Mouse (Mus musculus) brown adipose tissue, adult 24 weeks (tissue): ENCODE data around the gene Ipmk. TPM values are rescaled to one million over a fixed set of nuclear protein-coding genes. Genes with fewer than 3 reads are reported as not detected.
A peak's percentile ranks its signal among the peaks of the same experiment; 100 is the strongest.

ENCODE experiments used
- H3K27ac ChIP-seq: fragments of 200-500 bp; replicated peaks from 2 replicates; pipeline ENCODE4 v1.5.1; 2012; ENCODE audit warnings: low read depth, mild to moderate bottlenecking, low read length
- H3K4me1 ChIP-seq: fragments of 200-500 bp; 2 replicates; pipeline ENCODE4 v1.6.1; 2012; ENCODE audit warnings: low read length, mixed read lengths; ENCODE audit not compliant: control insufficient read depth, insufficient read depth, insufficient read length
- H3K4me3 ChIP-seq: fragments of 200-500 bp; 2 replicates; pipeline ENCODE4 v1.5.1; 2012; ENCODE audit warnings: low read depth, mild to moderate bottlenecking, low read length, moderate library complexity; ENCODE audit not compliant: insufficient read depth
- polyA plus RNA-seq: library from polyadenylated mRNA; stranded (reverse); fragments of >200 nt; gene quantifications from 2 replicates; pipeline ENCODE4 v1.2.4, GENCODE M21; 2012; ENCODE audit not compliant: missing spikeins, insufficient read depth, insufficient read length

The Ipmk gene
- polyA plus RNA-seq, 1 experiment: 5.1 TPM

DNA sequence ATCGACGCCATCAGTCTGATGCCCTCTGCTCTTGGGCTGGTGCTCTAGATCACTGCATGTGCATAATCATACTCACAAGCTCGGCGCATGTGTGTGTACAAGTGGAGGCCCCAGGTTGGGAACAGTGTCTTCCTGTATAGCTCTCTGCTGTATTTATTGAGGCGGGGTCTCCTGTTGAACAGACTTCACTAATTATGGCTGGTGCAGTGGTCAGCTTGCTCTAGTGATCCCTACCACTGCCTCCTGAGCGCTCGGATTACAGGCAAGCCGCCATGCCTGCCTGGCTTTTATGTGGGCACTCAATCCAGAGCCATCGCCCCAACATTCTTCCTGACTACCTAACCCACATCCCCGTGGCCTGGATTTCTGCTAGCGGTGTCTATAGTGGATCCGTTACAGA, 17.5 kb upstream of the Ipmk start:
- H3K4me1 ChIP-seq: no peaks in the 10 kb centered on the region
- H3K27ac ChIP-seq: no peak overlapping the region
- H3K4me3 ChIP-seq: no peak overlapping the region

DNA sequence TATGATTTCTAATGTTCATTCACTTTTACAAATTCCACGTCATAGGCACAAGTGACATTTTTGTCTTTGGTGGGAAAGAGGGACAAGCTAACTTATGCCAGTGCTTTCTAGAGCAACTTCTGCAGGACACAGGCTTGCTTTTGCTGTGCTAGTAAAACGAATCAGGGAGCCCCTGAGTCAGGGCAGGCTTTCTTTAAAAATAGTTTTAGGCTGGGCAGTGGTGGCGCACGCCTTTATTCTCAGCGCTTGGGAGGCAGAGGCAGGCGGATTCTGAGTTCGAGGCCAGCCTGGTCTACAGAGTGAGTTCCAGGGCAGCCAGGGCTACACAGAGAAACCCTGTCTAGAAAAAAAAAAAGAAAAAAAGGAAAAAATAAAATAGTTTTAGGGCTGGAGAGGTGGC, 15.7 kb upstream of the Ipmk start:
- H3K4me1 ChIP-seq: no peaks in the 10 kb centered on the region
- no peak overlapping the region for H3K27ac ChIP-seq
- no peak overlapping the region for H3K4me3 ChIP-seq

DNA sequence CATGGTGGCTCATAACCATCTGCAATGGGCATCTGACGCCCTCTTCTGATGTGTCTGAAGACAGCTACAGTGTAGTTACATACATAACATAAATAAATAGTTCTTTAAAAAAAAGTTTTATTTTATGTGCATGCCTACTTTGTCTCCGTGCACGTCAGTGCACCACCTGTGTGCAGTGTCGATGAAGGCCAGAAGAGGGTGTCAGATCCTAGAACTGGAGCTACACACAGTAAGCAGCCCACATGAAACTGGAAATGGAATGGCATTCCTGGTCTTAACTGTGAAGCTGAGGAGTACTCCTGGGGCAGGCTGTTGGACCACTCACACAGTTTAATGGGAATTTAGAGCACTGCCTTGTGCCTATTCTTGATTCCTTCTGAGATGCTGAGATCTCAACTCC, 15.2 kb upstream of the Ipmk start:
- Histone ChIP-seq H3K4me1 (no peaks in the 10 kb centered on the region), H3K27ac (no peak overlapping the region), H3K4me3 (no peak overlapping the region)

DNA sequence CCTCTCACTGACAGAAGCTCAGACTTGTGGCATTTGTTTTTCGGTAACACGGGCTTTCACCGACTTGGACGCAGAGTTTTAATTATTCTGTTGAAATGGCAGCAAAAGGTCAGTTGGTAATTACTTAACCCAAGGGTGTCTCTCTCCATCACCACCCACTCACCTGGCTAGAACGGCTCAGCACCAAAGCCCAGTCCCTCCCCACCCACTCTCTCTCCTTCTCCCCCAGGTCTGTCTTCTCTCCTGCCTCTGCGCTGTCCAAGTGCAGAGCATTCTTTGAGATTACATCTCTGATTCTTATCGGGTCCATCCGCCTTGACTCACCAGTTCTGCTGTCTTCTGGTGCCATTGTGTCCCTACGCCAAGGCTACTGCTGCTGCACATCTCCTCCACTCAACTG, 14.7 kb upstream of the Ipmk start:
- Histone ChIP-seq H3K27ac (no peak overlapping the region), H3K4me3 (no peak overlapping the region), H3K4me1 (no peaks in the 10 kb centered on the region)

DNA sequence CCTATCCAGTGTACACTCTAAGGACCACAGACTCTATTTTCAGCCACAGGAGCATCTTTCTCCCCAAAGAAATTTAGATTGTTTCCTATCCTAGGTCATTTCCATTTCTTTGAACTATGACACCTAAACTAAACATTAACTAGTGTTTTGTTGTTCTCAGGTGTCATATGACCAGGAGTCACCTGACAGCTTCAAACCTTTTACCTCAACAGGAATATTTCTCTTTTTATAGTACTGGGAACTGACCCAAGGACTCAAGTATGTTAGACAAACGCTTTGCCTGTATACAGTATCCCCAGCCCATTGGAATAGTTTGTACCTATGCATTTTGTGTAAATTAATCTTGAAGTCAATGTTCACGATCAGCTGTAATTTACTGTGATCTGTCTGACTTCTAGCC, 9.8 kb upstream of the Ipmk start:
- no peak overlapping the region for H3K4me3 ChIP-seq
- H3K4me1 ChIP-seq: peaks cover 10% of the 10 kb centered on the region; the same call in 1 of the 2 replicates
- no peak overlapping the region for H3K27ac ChIP-seq

DNA sequence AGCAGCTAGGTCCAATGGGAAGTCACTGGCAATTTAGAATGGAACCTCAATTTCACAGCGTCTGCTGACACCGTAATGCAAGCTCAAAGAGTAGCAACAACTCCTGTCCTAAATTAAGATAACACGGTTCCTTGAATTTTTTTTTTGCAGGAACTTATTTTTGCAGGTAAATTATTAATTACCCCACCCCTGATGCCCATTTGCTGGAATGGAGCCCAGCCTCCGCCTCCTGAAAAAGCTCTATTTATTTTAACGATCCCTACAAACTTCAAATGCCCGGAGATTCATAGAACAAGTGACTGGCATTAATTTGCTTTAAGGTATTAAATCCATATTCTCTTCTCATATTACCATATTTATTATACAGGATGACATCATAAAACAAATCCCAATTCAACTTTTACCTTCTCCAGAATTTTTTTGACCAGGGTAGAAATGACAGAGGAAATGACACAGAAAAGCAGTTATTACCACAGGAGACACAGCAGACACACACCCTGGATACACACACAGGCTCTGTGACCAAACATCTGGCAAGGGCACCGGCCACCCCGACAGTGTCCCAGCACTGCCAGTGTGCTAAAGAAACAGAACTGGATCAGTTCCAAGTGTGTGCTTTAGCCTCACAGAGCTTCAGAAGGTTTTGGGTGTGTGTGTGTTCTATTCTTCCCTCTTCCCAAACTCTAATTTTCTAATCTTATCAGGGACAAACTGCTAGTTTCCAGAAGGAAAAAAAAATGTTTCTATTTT, 9.2 kb upstream of the Ipmk start:
- no peak overlapping the region for H3K4me3 ChIP-seq
- peaks cover 10% of the 10 kb centered on the region; the same call in 1 of the 2 replicates for H3K4me1 ChIP-seq
- H3K27ac ChIP-seq: no peak overlapping the region

DNA sequence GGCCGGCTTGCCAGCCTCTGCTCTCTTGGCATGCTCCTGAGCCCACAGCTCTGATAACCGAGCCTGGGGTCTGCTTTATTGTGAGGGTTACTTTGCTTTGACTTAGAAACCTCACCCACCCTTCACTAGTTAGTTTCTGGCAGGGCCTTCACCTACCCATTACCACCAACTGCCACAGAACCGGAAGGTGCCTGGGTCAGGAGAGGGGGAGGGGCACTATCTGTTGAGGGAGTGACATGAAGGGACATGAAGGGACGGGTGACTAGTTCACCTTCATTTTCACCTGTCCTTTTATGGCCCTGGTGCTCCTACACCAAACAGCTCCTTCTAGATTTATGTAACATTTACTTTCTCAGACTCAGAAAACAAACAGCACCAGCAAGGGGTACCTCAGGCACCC, 8.1 kb upstream of the Ipmk start:
- H3K4me3 ChIP-seq: no peak overlapping the region
- no peak overlapping the region for H3K27ac ChIP-seq
- H3K4me1 ChIP-seq: peaks cover 10% of the 10 kb centered on the region; the same call in 1 of the 2 replicates

DNA sequence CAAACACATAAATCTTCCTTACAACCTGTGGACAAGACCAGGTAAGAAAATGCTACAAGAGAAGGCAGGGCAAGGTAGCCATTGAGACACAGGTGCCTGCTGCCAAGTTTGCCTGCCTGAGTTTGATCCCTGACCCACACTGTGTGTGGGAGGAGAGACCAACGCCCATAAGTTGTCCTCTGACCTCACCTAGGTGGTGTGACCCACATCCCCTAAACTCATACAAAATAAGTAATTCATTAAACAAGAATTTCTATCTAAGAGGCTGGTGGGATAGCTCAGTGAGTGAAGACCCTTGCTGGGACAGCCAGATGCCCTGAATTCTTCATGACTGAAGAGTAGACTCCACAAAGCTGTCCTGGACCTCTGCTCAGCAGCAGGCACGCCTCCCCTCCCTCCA, 7.4 kb upstream of the Ipmk start:
- no peak overlapping the region for H3K27ac ChIP-seq
- H3K4me3 ChIP-seq: no peak overlapping the region
- peaks cover 10% of the 10 kb centered on the region for H3K4me1 ChIP-seq

DNA sequence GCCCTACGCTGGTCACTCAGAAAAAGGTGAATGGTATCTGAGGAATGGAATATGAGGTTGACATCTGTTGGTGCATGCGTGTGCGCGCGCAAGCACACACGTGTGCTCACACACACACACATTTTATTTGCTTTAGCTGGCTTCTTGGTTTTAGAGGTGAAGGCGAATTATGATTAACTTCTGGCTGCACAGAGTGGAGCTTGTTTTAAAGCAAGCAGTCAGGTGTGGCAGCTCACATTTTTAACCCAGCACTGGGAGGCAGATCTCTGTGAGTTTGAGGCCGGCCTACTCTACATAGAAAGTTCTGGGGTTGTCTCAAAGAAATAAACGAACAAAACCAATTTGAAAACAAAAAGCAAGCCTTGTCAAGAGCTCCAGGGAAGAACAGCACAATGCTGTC, 6.3 kb upstream of the Ipmk start:
- H3K4me3 ChIP-seq: no peak overlapping the region
- H3K27ac ChIP-seq: no peak overlapping the region
- H3K4me1 ChIP-seq: peaks cover 10% of the 10 kb centered on the region

DNA sequence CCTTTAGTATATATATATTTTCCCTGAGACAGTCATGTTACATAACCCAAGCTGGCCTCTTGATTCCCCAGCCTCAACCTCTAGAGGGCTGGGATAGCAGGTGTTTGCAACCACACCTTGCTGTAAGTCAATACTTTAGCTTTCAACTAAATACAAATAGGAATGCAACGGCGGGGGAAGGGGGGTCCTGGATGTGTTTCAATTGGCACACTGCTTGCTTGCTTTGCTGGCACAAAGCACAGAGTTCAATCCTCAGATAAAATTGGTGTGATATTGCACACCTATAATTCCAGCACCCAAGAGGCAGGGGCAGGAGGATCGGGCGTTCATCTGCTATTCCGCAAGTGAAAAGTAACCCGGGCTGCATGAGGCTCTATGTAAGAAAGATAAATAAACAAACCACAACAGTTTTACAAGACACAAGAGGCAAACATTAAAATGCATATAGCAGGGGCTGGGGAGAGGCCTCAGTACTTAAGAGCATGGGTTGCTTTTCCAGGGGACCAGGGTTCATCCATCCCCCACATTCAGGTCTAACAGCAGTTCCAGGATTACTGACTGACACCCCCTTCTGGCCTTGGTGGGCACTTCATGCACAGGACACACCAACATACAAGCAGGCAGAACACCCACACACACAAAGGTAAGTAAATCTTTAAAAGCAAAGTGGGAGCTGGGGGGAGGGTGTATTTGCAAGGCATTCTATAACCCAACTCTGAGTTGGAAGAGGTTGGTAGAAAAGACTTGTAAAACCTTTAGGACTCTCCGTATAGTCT, 5.3 kb upstream of the Ipmk start:
- H3K4me3 ChIP-seq: no peak overlapping the region
- H3K27ac ChIP-seq: no peak overlapping the region
- H3K4me1 ChIP-seq: peaks cover 10% of the 10 kb centered on the region

DNA sequence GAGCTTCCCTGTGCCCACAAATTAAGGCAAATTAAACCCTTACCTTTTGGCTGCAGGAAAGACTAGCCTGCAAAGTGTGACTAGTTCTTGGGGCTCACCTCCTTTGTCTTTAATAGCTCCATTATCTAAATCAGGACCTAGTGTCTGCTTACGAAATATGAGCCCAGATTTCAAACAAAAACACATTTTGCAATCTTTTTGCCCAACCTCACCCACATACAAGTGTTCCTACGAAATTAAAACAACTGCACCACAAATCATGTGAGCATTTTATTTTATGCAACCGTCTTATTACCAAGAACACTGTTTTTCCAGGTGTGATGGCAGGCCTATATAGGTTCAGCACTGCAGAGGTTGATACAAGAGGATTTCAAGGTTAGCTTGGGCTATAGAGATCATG, 4.4 kb upstream of the Ipmk start:
- Histone ChIP-seq H3K4me3 (no peak overlapping the region), H3K27ac (no peak overlapping the region), H3K4me1 (peaks cover 10% of the 10 kb centered on the region)

DNA sequence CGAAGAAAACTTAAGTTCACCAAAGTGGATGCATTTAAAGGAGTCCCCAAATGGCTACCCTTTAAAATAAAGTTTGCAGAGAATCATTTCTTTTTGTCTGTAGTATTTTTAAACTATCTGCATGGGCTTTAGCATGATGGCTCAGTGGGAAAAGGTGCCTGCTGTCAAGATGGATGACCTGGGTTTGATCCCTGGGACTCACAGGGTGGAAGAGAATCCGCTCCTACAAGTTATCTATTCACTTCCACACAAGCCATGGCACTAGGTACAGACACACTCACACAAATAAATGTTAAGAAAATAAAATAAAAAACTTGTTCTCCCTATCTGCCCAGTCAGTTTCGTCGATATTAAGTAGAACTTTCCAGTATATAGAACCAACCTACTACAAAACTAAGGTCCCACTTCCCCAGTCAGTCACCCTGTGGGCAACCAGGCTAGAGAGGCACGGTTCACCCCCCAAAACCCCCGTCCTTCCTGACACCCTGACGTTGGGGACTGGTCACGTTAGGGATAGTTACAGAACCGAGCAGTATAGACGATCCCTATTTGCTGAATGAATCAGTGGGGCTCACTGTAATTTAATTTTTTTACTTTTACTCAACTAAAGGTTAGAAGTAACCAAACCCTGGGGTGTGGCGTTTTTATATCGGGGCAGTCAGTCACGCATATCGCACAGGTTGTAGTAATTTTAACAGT, 3.8 kb upstream of the Ipmk start:
- H3K4me1 ChIP-seq: peaks cover 10% of the 10 kb centered on the region
- H3K27ac ChIP-seq: peak overlapping the region; percentile 90
- H3K4me3 ChIP-seq: peak overlapping the region; percentile 97

DNA sequence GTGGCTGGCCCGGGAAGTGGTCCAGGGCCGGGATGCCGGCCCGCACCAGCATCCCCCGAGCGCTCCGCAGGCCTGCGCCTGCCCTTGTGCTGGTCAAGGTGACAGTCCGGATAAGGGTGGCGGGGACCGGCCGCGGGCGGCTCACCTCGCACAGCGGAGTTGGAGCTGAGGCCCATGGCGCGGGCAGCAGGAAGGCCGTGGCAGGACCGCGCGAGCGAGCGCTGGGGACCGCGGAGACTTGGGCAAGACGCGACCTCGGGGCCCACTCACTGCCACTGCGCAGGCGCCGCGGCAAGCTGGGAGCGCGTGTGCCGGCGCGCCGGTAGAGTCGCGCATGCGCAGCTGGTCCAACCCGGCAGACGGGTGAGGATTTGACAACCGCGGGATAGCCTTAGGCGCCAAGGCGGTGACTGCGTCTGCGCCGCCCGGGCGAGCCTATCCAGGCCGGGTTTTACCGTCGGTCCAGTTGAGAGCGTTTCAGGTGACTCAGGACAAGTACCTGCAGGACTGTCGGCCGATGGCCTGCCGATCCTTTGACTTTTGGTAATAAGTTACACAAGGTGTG, 2.9 kb upstream of the Ipmk start, which contains the start of gene Cisd1:
Gene Cisd1, minus strand, starts transcription at position 376 of the 565 bp plus-strand sequence.
- Histone ChIP-seq H3K27ac (peak within 1 kb of the TSS; percentile 90), H3K4me3 (peak within 1 kb of the TSS; percentile 97), H3K4me1 (peaks cover 6% of the 10 kb centered on the region)

DNA sequence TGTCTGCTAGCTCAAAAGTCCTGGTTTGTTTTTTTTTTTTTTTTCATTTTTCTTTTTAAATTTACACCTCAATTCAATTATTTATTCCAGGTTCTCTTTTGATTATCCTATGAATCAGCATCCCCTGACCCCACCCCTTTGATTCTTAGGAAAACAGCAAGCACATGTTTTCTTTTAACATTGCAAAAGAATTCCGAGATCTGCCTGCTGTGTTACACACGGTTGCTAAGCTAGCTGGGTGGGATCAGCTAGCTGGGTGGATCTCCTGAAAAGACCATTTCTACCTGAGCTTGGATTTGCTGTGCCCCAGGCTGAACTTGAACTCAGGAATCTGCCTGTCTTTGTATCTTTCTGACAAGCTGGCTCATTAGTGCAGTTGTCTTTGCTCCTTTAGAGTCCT, 1.5 kb upstream of the Ipmk start:
- Histone ChIP-seq H3K4me1 (peaks cover 3% of the 10 kb centered on the region), H3K27ac (no peak overlapping the region)

More for the DNA sequence above, 1.5 kb upstream of the Ipmk start:
- H3K4me3 ChIP-seq: no peak overlapping the region
